Mouse (Mus musculus) heart, embryonic 16.5 days (tissue): Measurements from ENCODE around the gene Vmn2r117. TPM values are rescaled to one million over a fixed set of nuclear protein-coding genes. Genes with fewer than 3 reads are reported as not detected.
A peak's percentile ranks its signal among the peaks of the same experiment; 100 is the strongest.
"Not testable (repeated sequence)": the region's sequence is repeated elsewhere in the genome, so short reads cannot be mapped to it uniquely, and the experiment has no call there.

Experiments
- ATAC-seq: fragments of 200-750 bp; cut with Nextera tagmentation; replicated peaks from 2 replicates; pipeline ENCODE4 v1.8.0; 2017; ENCODE audit warnings: moderate number of reproducible peaks; ENCODE audit not compliant: insufficient read depth, low FRiP score; ENCODE audit errors: extremely low read depth
- H3K27ac ChIP-seq: fragments of 300-500 bp; sonication (generic); 2 replicates; pipeline ENCODE4 v1.5.1; 2014; ENCODE audit warnings: mild to moderate bottlenecking, low read length, control low read depth, moderate library complexity
- H3K27me3 ChIP-seq: fragments of 300-500 bp; sonication (generic); 2 replicates; pipeline ENCODE4 v1.6.1; 2014; ENCODE audit warnings: low read length, mixed read lengths; ENCODE audit not compliant: control insufficient read depth, insufficient read depth
- H3K36me3 ChIP-seq: fragments of 300-500 bp; sonication (generic); 2 replicates; pipeline ENCODE4 v1.6.1; 2014; ENCODE audit not compliant: control insufficient read depth, insufficient read depth
- H3K4me1 ChIP-seq: fragments of 300-500 bp; sonication (generic); 2 replicates; pipeline ENCODE4 v1.6.1; 2014; ENCODE audit warnings: low read length, mixed read lengths; ENCODE audit not compliant: control insufficient read depth, insufficient read depth
- H3K4me2 ChIP-seq: fragments of 300-500 bp; sonication (generic); 2 replicates; pipeline ENCODE4 v1.6.1; 2014; ENCODE audit warnings: low read depth, mild to moderate bottlenecking, control low read depth, low read length
- H3K4me3 ChIP-seq: fragments of 300-500 bp; sonication (generic); 2 replicates; pipeline ENCODE4 v1.5.1; 2014; ENCODE audit warnings: mild to moderate bottlenecking, control low read depth, low read length
- H3K9ac ChIP-seq: fragments of 300-500 bp; sonication (generic); 2 replicates; pipeline ENCODE4 v1.6.1; 2014; ENCODE audit warnings: low read length, control low read depth
- H3K9me3 ChIP-seq: fragments of 300-500 bp; sonication (generic); replicated peaks from 2 replicates; pipeline ENCODE4 v1.6.1; 2016; ENCODE audit warnings: low read length; ENCODE audit not compliant: control insufficient read depth
- WGBS: fragments of 180-500 bp; shearing (Covaris S2); extraction: QIAGEN DNeasy Blood & Tissue Kit; methylation state at CpG from one replicate; pipeline ENCODE4 v1.1.7; 2014; 5-methylcytosine and 5-hydroxymethylcytosine counted together
- polyA plus RNA-seq: library from polyadenylated mRNA; unstranded; fragments of >200 nt; fragmentation: Nextera tagmentation; extraction: Ambion mirVana; gene quantifications from 2 replicates; pipeline ENCODE4 v1.2.1, GENCODE M21; 2015

The Vmn2r117 gene
- polyA plus RNA-seq, result not detected in 2 replicates

DNA sequence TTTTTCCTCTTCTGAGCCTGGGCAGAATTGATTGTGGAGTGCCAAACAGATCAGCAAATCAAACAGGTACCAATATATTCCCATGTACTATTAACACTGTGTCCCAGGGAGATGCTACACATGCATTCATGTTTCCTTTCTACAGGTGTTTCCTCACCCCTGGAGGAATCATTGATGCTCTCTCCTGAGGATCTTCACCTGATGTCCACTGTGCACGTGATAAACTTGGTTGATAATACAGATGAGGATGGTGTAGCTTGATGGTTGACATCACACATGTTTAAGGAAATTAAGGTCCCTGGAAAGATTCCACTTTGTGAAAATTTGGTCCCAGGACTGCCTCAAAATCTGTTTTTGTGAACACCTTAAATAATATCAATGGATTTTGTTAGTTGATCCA, at the start of gene Vmn2r117:
Vmn2r117 (minus strand) TSS at position 101 of the 400 bp plus-strand sequence.
- 39% methylated on average over 1 of the region's 1 CpGs for WGBS
- ATAC-seq, result not testable (repeated sequence)

GRCm38 (mm10) chr17:23522941-23523732, 43.6 kb upstream of the Vmn2r117 start:
- 59% methylated on average over 30 of the region's 30 CpGs for WGBS
- not testable (repeated sequence) for H3K9ac ChIP-seq, H3K4me1 ChIP-seq, H3K4me2 ChIP-seq, ATAC-seq, H3K27me3 ChIP-seq, H3K27ac ChIP-seq, H3K36me3 ChIP-seq, H3K9me3 ChIP-seq, H3K4me3 ChIP-seq

More for the DNA sequence above, at the start of gene Vmn2r117:
- H3K36me3 ChIP-seq, H3K4me3 ChIP-seq, H3K27ac ChIP-seq, H3K4me1 ChIP-seq, H3K9ac ChIP-seq, H3K27me3 ChIP-seq, H3K9me3 ChIP-seq, H3K4me2 ChIP-seq: not testable (repeated sequence)

- Histone ChIP-seq H3K36me3 (no peaks in the 10 kb centered on the region), H3K4me2 (no peak overlapping the region), H3K9ac (no peak overlapping the region), H3K27ac (no peak overlapping the region), H3K27me3 (no peaks in the 10 kb centered on the region), H3K4me3 (no peak overlapping the region), H3K4me1 (no peaks in the 10 kb centered on the region), H3K9me3 (peaks cover 8% of the 10 kb centered on the region; the same call in 1 of the 2 replicates)
- 59% methylated on average over 2 of the region's 2 CpGs for WGBS
- ATAC-seq, result 0 out of 2 replicates have a peak, but pooled peaks have one; percentile 28
Measured at GRCm38 (mm10) chr17:23518701-23519423, 39.4 kb upstream of the Vmn2r117 start.

DNA sequence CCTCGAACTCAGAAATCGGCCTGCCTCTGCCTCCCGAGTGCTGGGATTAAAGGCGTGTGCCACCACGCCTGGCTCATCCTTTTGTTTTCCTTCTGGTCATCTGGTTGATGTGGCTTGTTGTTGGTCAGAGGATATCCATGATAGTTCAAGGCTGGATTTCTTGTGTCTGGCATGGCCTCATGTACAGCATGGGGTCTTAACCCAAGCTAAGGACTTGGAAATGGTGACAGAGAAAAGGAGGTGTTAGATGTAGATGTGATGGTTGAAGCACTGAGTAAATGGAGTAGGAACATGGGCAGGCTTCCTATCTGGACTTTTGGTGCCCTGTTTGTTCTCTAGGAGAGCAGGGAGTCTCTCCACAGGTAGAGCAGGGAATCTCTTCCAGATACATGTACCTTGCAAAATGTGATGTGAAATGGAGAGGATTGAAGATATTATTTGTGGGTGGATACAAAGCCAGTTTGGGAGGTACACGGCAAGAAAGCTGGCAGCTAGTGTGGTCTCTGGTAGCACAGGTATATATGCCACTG, 46.3 kb downstream of the Vmn2r117 start:
- Histone ChIP-seq H3K9ac (no peak overlapping the region), H3K4me3 (no peak overlapping the region), H3K27me3 (no peaks in the 10 kb centered on the region), H3K4me2 (no peak overlapping the region), H3K27ac (no peak overlapping the region), H3K9me3 (peaks cover 5% of the 10 kb centered on the region; the same call in 1 of the 2 replicates), H3K4me1 (no peaks in the 10 kb centered on the region), H3K36me3 (no peaks in the 10 kb centered on the region)
- ATAC-seq, result no peak
- 72% methylated on average over 6 of the region's 6 CpGs for WGBS

Other genes with a start within 250 kb of the Vmn2r117 start
- 0.01 TPM in 1 of 2 replicates, not detected in the other for gene Vmn2r114, start 167.2 kb downstream of the Vmn2r117 start, polyA plus RNA-seq
- not detected in 2 replicates for gene Vmn2r115, start 136.0 kb downstream of the Vmn2r117 start, polyA plus RNA-seq
- not detected in 2 replicates for gene Vmn2r116, start 95.1 kb downstream of the Vmn2r117 start, polyA plus RNA-seq
- 12.9 and 14.5 TPM in 2 replicates for gene Zfp213, start 84.5 kb upstream of the Vmn2r117 start, polyA plus RNA-seq
- gene Zfp13, start 119.8 kb upstream of the Vmn2r117 start, polyA plus RNA-seq, result 7.3 and 8.5 TPM in 2 replicates
- not detected in 2 replicates for gene Zscan10, start 121.2 kb upstream of the Vmn2r117 start, polyA plus RNA-seq
- gene Mmp25, start 165.6 kb upstream of the Vmn2r117 start, polyA plus RNA-seq, result 0.24 and 0.25 TPM in 2 replicates
- 0.45 and 0.67 TPM in 2 replicates for gene Bicdl2, start 180.8 kb upstream of the Vmn2r117 start, polyA plus RNA-seq
- 214 and 247 TPM in 2 replicates for gene Hcfc1r1, start 193.9 kb upstream of the Vmn2r117 start, polyA plus RNA-seq
- 38.7 and 39.1 TPM in 2 replicates for gene Thoc6, start 194.2 kb upstream of the Vmn2r117 start, polyA plus RNA-seq
- 100 and 122 TPM in 2 replicates for gene Tnfrsf12a, start 197.8 kb upstream of the Vmn2r117 start, polyA plus RNA-seq
- 1.7 and 15.9 TPM in 2 replicates for gene Cldn6, start 199.6 kb upstream of the Vmn2r117 start, polyA plus RNA-seq
- 0.22 and 0.84 TPM in 2 replicates for gene Cldn9, start 204.3 kb upstream of the Vmn2r117 start, polyA plus RNA-seq
- gene 1520401A03Rik, start 243.1 kb upstream of the Vmn2r117 start, polyA plus RNA-seq, result not detected in 2 replicates
- gene Pkmyt1, start 246.6 kb upstream of the Vmn2r117 start, polyA plus RNA-seq, result 29.7 and 33.3 TPM in 2 replicates